Mouse (Mus musculus): ENCODE measurements around the gene Cnnm2.

Gene Cnnm2

DNA sequence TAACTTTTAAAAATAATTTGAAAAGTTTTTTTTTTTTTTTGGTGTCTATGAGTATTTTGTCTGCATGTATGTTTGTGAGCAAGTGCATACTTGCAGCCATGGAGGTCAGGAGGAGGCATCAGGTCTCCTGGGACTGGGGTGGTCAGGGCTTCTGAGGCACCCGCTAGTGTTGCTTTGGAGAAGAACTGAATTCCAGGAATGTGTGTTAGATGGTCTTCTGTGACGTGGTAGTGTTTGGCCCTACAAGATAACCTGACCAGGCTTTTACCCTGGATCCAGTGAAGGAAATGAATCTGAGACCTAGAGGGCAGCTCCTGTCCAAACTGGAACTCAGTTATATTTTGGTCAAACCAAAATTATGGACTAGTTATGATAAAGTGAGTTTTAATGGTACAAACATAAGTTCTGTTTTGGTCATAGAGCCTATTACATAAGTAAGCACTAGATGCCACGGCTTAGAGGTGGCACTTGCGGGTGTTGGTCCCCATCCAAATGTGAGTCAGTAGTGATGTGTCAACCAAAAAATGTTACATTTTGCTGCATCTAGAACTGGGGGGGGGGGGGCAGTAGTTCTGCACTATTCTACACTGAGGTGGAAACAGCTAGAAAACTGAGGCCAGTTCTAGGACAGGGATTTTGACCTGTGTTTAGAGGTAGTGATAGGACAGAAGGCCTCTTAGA is 38.6 kb downstream of the Cnnm2 start:
- DNase-seq (ENCODE audit: low spot score): no peak

DNA sequence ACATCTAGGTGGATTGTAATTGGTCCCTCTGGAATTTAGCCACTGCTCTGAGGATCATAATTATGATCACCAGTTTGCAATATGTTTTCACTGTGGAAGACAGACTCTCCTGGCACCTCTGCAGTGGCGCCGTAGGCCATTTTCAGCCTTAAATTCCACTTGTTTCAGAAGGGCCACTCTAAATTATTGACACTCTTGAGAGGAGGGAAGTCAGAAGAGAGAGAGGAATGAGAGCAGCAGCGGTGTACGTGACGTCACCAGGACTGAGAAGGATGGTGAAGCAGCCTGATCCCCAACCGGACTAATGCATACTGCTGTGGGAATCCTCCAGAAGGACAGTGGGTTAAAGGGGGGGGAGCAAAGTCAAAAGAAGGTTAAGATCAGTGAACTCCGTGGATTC is 40.1 kb downstream of the Cnnm2 start:
- DNase-seq (ENCODE audit: low spot score): no peak

DNA sequence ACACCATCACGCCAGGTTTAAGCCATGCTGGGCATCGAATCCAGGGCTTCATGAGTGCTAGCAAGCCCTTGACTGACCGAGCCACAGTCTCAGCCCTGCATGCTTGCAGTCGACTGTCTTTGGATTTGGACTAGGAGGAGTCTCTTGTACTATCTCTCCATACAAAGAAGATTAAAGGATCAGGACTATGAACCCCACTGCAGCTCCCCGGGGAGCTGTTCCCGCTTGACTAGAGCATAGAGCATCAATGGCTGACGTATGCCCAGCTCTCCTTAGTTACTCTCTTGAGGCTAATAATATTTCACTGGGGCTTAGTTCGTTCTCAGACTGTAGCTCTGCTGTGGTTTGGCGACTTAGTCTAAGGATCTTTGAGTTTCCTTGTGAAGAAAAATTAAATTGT is 40.9 kb downstream of the Cnnm2 start:
- no peak for DNase-seq (ENCODE audit: low spot score)

GRCm38 (mm10) chr19:46803732-46804131 is 42.3 kb downstream of the Cnnm2 start:
- DNase-seq (ENCODE audit: low spot score): no peak

GRCm38 (mm10) chr19:46804751-46805150 is 43.4 kb downstream of the Cnnm2 start:
- DNase-seq (ENCODE audit: low spot score): no peak

GRCm38 (mm10) chr19:46805933-46806688 is 44.7 kb downstream of the Cnnm2 start:
- DNase-seq (ENCODE audit: low spot score): no peak

- no peak for DNase-seq (ENCODE audit: low spot score)
Measured at GRCm38 (mm10) chr19:46808261-46808660, 46.9 kb downstream of the Cnnm2 start.

DNA sequence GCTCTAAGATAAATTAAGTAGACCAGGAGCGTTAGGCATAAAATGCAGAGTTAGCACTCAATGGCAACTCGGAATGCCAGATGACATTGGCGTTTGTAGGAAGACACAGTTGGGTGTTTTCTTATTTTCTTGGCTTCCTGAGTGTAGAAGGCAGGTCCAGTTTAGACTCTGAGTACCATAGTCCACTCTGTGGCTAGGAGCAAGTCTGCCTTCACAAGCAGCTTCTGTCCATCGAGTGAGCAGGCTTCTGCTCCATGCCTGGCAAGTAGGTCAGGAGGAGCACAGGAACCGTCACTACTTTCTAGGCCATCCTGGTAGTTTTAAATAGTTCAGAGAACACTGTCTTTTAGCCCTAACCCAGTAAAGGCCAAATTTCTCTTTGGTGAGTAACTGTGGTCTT is 47.6 kb downstream of the Cnnm2 start:
- no peak for DNase-seq (ENCODE audit: low spot score)

- no peak for DNase-seq (ENCODE audit: low spot score)
Measured at GRCm38 (mm10) chr19:46819276-46819675, 57.9 kb downstream of the Cnnm2 start.

- DNase-seq (ENCODE audit: low spot score): no peak
Measured at GRCm38 (mm10) chr19:46822491-46822890, 61.1 kb downstream of the Cnnm2 start.

DNA sequence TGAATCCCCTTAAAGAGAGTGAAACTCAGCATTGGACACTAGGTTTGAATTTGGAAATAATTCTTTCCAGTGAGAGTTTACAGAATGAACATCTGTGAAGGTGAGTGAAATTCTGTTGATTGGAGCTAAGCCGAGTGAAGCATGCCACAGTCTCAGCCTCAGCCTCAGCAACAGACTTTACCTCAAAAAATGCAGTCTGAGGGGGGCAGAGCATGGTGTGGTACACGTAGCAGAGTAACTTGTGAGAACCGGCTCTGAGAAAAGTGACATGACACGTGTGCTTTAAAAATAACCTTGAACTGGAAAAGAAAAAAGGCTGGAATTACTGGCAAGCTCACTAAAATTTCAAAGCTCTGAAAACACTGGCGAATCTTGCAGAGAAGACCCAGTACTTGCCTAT is 62.4 kb downstream of the Cnnm2 start:
- no peak for DNase-seq (ENCODE audit: low spot score)

DNA sequence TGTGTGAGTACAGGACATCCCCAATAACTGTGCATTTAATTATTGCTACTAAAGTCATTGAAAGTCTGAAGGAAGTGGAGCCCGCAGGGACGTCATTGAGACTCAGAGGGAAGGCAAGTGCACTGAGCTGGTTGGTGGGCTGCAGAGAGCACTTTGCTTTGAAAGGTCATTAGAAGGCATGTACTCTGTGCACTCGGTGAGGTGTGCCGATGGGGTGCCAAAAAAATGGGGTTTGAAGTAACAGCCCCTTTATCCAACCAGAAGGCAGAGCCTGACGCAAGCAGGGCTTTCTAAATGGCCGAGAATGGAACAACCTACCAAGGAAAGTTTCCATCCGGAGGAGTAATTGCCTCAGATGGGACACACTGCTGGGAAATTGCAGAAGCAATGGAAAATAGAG is 63.5 kb downstream of the Cnnm2 start:
- DNase-seq (ENCODE audit: low spot score): no peak

GRCm38 (mm10) chr19:46827654-46828165 is 66.3 kb downstream of the Cnnm2 start:
- DNase-seq (ENCODE audit: low spot score): no peak

DNA sequence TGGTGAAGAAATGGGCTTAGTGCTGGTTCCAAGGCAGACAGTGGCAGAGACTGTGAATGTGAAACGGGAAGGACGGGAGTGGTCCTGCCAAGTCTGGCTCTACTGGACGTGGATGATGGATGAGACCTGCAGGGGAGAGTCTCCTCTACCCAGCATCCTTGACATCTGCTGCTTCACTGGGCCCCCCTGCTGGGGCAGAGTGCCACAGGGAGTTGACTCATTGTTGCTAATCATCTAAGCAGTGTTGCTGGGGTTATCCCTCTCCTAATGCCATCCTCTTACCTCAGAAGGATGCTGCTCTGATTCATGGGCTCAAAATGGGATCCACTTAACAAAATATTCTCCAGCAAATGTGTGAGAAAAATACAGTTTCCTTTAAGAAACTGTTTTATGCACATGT is 67.6 kb downstream of the Cnnm2 start:
- DNase-seq (ENCODE audit: low spot score): no peak

DNA sequence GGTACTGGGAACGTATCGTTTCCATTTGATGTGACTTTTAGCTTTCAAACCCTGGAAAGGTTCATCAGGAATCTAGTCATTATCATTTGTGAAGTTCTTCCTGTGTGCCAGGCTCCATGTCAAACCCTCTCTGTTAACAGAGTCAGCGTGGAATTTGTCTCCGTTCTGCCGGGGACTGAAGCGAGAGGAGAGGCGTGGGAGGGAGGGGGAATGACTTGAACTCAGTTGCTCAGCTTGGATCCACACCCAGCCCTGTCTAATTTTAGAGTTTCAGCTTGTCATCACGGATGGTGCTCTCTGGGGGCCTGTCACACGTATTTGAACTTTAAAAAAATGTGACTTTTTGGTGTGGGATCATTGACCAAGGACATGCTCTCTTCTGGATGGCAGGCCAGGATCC is 70.0 kb downstream of the Cnnm2 start:
- DNase-seq (ENCODE audit: low spot score): no peak

GRCm38 (mm10) chr19:46834301-46834700 is 72.9 kb downstream of the Cnnm2 start:
- no peak for DNase-seq (ENCODE audit: low spot score)

GRCm38 (mm10) chr19:46835339-46835738 is 73.9 kb downstream of the Cnnm2 start:
- DNase-seq (ENCODE audit: low spot score): no peak

DNA sequence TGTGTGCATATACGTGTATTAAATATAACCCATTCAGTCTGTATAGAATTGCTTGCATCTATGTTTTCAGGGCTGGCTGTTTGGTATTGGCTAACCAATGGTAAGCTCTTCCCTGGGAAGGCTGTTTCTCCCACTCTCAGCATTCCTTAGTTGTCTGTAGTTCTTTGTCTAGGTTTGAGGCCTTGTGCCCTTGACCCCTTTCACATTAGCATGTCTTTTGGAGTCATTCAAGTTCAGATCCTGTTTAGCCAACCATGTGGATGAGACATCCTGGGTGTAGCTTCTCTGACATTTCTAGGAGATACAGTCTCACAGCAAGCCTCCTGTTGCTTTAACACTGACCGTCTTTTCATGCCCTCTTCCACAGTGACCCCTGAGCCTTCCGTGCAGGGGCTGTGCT is 74.7 kb downstream of the Cnnm2 start:
- no peak for DNase-seq (ENCODE audit: low spot score)

DNA sequence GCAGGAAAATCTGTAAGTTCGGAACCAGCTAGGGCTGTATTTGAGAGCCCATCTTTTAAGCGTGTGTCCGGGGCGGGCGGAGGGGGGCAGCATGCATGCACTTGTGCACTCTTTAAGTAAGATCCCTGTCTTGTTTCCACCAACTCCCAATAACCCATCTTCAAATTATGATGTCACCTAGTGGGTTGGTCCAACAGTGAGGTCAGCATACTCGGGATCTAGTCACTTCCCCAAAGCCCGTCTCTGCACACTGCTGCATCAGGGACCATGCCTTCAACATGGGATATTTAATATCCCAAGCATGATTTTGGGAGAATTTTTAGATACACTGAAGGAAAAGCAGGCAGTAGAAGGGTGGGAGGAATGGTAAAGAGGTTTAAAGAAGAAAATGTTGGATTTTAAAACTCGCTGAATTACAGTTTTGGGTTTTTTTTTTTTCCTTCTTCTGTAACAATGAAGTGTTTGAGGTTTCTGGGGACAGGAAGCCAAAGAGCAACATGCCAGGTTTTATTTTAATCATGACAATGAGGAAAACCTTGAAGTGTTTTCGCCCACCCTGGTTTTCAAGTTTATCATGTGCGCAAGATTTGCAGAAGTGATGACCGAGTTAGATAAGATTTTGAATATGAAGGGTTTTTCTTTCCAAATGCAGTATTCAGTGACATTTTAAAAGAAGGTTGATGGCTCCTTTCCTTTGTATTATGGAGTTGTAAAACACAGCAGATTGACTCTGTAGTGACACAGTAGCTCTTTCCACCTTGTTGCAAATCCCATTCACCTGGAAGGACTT is 76.1 kb downstream of the Cnnm2 start:
- DNase-seq (ENCODE audit: low spot score): no peak

DNA sequence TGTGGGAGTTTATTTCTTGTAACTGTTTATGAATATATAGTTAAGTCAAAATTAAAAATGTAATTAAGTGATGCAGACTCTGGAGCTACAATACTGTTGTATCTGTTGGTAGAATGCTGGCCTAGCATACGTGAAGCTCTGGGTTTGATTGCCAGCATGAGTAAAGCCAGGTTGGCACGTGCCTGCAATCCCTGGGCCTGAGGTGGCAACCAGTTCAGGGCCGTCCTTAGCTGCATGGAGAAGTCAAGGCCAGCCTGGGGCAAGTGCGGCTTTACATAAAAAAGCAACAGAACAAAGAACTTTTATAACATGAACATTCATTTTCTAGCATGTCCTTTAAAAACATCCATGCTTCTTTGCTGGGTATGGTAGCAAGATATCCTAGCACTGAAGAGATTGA is 79.6 kb downstream of the Cnnm2 start:
- DNase-seq (ENCODE audit: low spot score): no peak

- DNase-seq (ENCODE audit: low spot score): no peak
Measured at GRCm38 (mm10) chr19:46843030-46843429, 81.6 kb downstream of the Cnnm2 start.

GRCm38 (mm10) chr19:46846056-46846455 is 84.7 kb downstream of the Cnnm2 start:
- DNase-seq (ENCODE audit: low spot score): no peak

GRCm38 (mm10) chr19:46846459-46846858 is 85.1 kb downstream of the Cnnm2 start:
- no peak for DNase-seq (ENCODE audit: low spot score)

Measured in testis, postnatal 14 days (tissue).